Mouse (Mus musculus): Measurements from ENCODE around the gene Vav3.

GRCm38 (mm10) chr3:109511849-109512248 is 171.4 kb downstream of the Vav3 start:
- no peak for TF ChIP-seq GATA1 (IDR thresholded peaks at IDR 0.05; ENCODE audit: borderline replicate concordance, low read length)
- TF ChIP-seq FLI1 (IDR thresholded peaks at IDR 0.05; ENCODE audit: low read length), result no peak
